Mouse (Mus musculus): ENCODE results near the gene Atp6v0d1.

The Atp6v0d1 gene

GRCm38 (mm10) chr8:105536546-105536945, 29.3 kb downstream of the Atp6v0d1 start:
- DNase-seq = peak in 1 of 2 experiments; percentile 58

GRCm38 (mm10) chr8:105533892-105534329, 31.9 kb downstream of the Atp6v0d1 start:
- DNase-seq = peak; percentile 94 to 95

- peak; percentile 40 to 47 for DNase-seq
Observed at GRCm38 (mm10) chr8:105533439-105533838, 32.4 kb downstream of the Atp6v0d1 start.

- DNase-seq = peak; percentile 72 to 73
Observed at GRCm38 (mm10) chr8:105531774-105532173, 34.1 kb downstream of the Atp6v0d1 start.

- no peak for DNase-seq
Observed at GRCm38 (mm10) chr8:105529271-105529670, 36.6 kb downstream of the Atp6v0d1 start.

GRCm38 (mm10) chr8:105528206-105528605, 37.6 kb downstream of the Atp6v0d1 start:
- no peak for DNase-seq

- DNase-seq = peak; percentile 93 to 94
Observed at GRCm38 (mm10) chr8:105527110-105527509, 38.7 kb downstream of the Atp6v0d1 start.

- no peak for DNase-seq
Observed at GRCm38 (mm10) chr8:105522890-105523289, 43.0 kb downstream of the Atp6v0d1 start.

- peak; percentile 52 to 54 for DNase-seq
Observed at GRCm38 (mm10) chr8:105521995-105522769, 43.7 kb downstream of the Atp6v0d1 start.

- peak; percentile 47 to 60 for DNase-seq
Observed at GRCm38 (mm10) chr8:105521061-105521460, 44.8 kb downstream of the Atp6v0d1 start.

GRCm38 (mm10) chr8:105520521-105520920, 45.3 kb downstream of the Atp6v0d1 start:
- no peak for DNase-seq

- DNase-seq = peak in 1 of 2 experiments; percentile 36
Observed at GRCm38 (mm10) chr8:105519591-105519990, 46.3 kb downstream of the Atp6v0d1 start.

- DNase-seq = peak; percentile 73 to 80
Observed at GRCm38 (mm10) chr8:105518436-105519313, 47.2 kb downstream of the Atp6v0d1 start, which contains the start of gene Hsd11b2. Hsd11b2 (plus strand) TSS chr8:105518755.

GRCm38 (mm10) chr8:105517346-105517745, 48.5 kb downstream of the Atp6v0d1 start:
- DNase-seq = no peak

GRCm38 (mm10) chr8:105516018-105516645, 49.7 kb downstream of the Atp6v0d1 start:
- DNase-seq = peak; percentile 92 to 94

GRCm38 (mm10) chr8:105514656-105515055, 51.2 kb downstream of the Atp6v0d1 start:
- DNase-seq = peak in 1 of 2 experiments; percentile 23

- no peak for DNase-seq
Observed at GRCm38 (mm10) chr8:105514194-105514593, 51.7 kb downstream of the Atp6v0d1 start.

- DNase-seq = no peak
Observed at GRCm38 (mm10) chr8:105509997-105510735, 55.7 kb downstream of the Atp6v0d1 start.

GRCm38 (mm10) chr8:105508758-105509157, 57.1 kb downstream of the Atp6v0d1 start:
- no peak for DNase-seq

GRCm38 (mm10) chr8:105506977-105507376, 58.9 kb downstream of the Atp6v0d1 start:
- no peak for DNase-seq

- no peak for DNase-seq
Observed at GRCm38 (mm10) chr8:105504617-105505016, 61.2 kb downstream of the Atp6v0d1 start.

GRCm38 (mm10) chr8:105499787-105500186, 66.1 kb downstream of the Atp6v0d1 start:
- no peak for DNase-seq

All from cerebellum, postnatal 10 days (tissue).